Mouse (Mus musculus) lung, postnatal 0 days (tissue): ENCODE measurements at regions not wholly inside any gene's neighbourhood (a gene's known extent, or its start where the extent isn't known, plus 50 kb on each side); places are given as distances from the start of the nearest gene placed in this dataset.

Source experiments
- CTCF ChIP-seq: IDR thresholded peaks from 2 replicates; pipeline ENCODE4 v1.5.1; 2016; ENCODE audit warnings: antibody characterized with exemption, mild to moderate bottlenecking
- EP300 ChIP-seq: IDR thresholded peaks from 2 replicates; pipeline ENCODE4 v1.6.1; 2016; ENCODE audit warnings: antibody characterized with exemption, mild to moderate bottlenecking, control low read depth

DNA sequence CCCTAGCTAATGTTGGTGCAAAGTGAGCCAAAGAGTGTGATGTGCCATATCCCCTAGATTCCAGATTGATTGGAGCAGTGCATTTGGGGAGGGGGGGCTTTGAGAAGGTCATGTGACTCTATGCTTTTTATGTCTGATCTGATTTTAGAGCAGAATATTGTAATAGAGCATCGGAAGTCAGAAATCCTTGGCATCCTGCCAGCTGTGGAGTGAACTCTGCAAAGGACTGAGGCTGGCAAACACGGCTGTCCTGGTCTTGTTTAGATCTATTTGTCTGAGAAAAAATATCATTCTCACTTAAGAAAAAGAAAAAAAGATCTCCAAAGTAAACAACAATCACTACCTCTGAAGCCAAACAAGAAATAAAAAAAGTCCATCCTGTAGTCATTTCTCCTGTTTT is 530.8 kb upstream of the Klhl29 start:
- no peak for TF ChIP-seq CTCF
- TF ChIP-seq EP300 = no peak
